Comparison of ENCODE assay signal across 10 mouse cellular contexts in the genomic region with DNA sequence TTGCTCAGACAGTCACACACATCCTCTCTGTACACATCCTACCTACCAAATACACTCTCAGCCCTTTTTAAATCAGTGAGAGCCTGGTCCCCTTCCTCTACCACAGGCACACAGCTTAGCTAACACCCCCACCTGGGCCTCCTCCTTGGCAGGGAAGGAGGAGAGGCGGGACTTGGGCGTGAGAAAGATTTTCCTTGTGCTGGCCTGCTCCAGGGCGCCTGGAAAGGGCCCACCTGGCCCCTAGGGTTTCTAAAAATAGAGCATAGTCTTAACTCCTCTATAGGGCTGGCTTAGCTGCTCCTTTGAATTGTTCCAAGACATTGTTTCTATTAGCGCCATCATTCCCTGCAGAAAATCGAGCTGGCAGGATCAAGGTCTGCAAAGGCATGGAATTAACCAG. TPM values are rescaled to one million over a fixed set of nuclear protein-coding genes. Genes with fewer than 3 reads are reported as not detected.
DNase-seq lines count a peak whose midpoint lies in the region; ATAC-seq lines count a peak whose summit lies in the region.
"Had no signal": no experiment of that assay in that cellular context is flagged by ENCODE, and none has a peak within 500 bp of the region (broad histone marks: within the 10 kb centered on the region; RNA-seq: fewer than 3 reads in every experiment).

No protein-coding gene starts in this region.

- H3K27me3 ChIP-seq in heart, embryonic 11.5 days (ENCODE audit: control insufficient read depth, insufficient read depth, low read length): peaks cover 3% of the 10 kb centered on the region; the same call in 1 of the 2 replicates
- H3K27me3 ChIP-seq in embryonic facial prominence, embryonic 15.5 days: no peaks in the 10 kb centered on the region
- H3K27me3 ChIP-seq in intestine, embryonic 15.5 days (replicated peaks): no peaks in the 10 kb centered on the region
- peaks cover 11% of the 10 kb centered on the region for H3K27me3 ChIP-seq in limb, embryonic 11.5 days (ENCODE audit: control insufficient read depth, insufficient read depth, low read length)

- no peak for DNase-seq in heart, adult 11 months
- no peak for DNase-seq in limb, embryonic 11.5 days (ENCODE audit: low spot score)
- DNase-seq in layer of hippocampus, adult 8-10 months (ENCODE audit: low spot score in 2 of 2): no peak
- no peak for DNase-seq in right cerebral cortex, adult 18-20 months
- DNase-seq in spleen, adult 12 weeks (ENCODE audit: low spot score): no peak
- DNase-seq: cerebellum, adult 11 months; thymus, adult 18-20 months had no signal

- H3K27ac ChIP-seq in heart, embryonic 11.5 days (ENCODE audit: low read depth, low read length): peak overlapping the region; percentile 22; the same call in 1 of the 2 replicates
- H3K27ac ChIP-seq in embryonic facial prominence, embryonic 15.5 days (replicated peaks): peak overlapping the region; percentile 90
- peak overlapping the region; percentile 90 for H3K27ac ChIP-seq in intestine, embryonic 15.5 days
- H3K27ac ChIP-seq in limb, embryonic 11.5 days (replicated peaks; ENCODE audit: low read depth, low read length): no peak overlapping the region; the same call in 1 of the 2 replicates

- WGBS in heart, embryonic 11.5 days (ENCODE audit: insufficient replicate concordance): 26% methylated on average over 5 of the region's 5 CpGs
- WGBS in embryonic facial prominence, embryonic 15.5 days: 7% methylated on average over 5 of the region's 5 CpGs
- WGBS in intestine, embryonic 15.5 days: 16% methylated on average over 5 of the region's 5 CpGs
- WGBS in limb, embryonic 11.5 days: 23% methylated on average over 5 of the region's 5 CpGs

- no peak overlapping the region for H3K4me3 ChIP-seq in heart, embryonic 11.5 days (ENCODE audit: low read depth, low read length)
- H3K4me3 ChIP-seq in embryonic facial prominence, embryonic 15.5 days (replicated peaks): no peak overlapping the region
- no peak overlapping the region for H3K4me3 ChIP-seq in intestine, embryonic 15.5 days (replicated peaks)
- H3K4me3 ChIP-seq in limb, embryonic 11.5 days (ENCODE audit: low read depth, low read length): no peak overlapping the region

- no peaks in the 10 kb centered on the region for H3K9me3 ChIP-seq in heart, embryonic 11.5 days (replicated peaks; ENCODE audit: control insufficient read depth, low read length)
- no peaks in the 10 kb centered on the region for H3K9me3 ChIP-seq in embryonic facial prominence, embryonic 15.5 days (replicated peaks)
- H3K9me3 ChIP-seq in intestine, embryonic 15.5 days: no peaks in the 10 kb centered on the region
- no peaks in the 10 kb centered on the region for H3K9me3 ChIP-seq in limb, embryonic 11.5 days (ENCODE audit: control insufficient read depth, low read length)

- H3K36me3 ChIP-seq in heart, embryonic 11.5 days (ENCODE audit: control insufficient read depth, insufficient read depth, low read length): no peaks in the 10 kb centered on the region
- H3K36me3 ChIP-seq in embryonic facial prominence, embryonic 15.5 days: no peaks in the 10 kb centered on the region
- H3K36me3 ChIP-seq in intestine, embryonic 15.5 days: no peaks in the 10 kb centered on the region
- H3K36me3 ChIP-seq in limb, embryonic 11.5 days (ENCODE audit: control insufficient read depth, insufficient read depth, low read length): no peaks in the 10 kb centered on the region; the same call in 1 of the 2 replicates

- H3K9ac ChIP-seq in heart, embryonic 11.5 days (ENCODE audit: low read depth, low read length): no peak overlapping the region
- H3K9ac ChIP-seq in embryonic facial prominence, embryonic 15.5 days: no peak overlapping the region
- no peak overlapping the region for H3K9ac ChIP-seq in intestine, embryonic 15.5 days
- no peak overlapping the region for H3K9ac ChIP-seq in limb, embryonic 11.5 days (ENCODE audit: low read length)

- peaks cover 27% of the 10 kb centered on the region for H3K4me1 ChIP-seq in heart, embryonic 11.5 days (ENCODE audit: control insufficient read depth, insufficient read depth, low read length)
- peaks cover 71% of the 10 kb centered on the region for H3K4me1 ChIP-seq in embryonic facial prominence, embryonic 15.5 days
- H3K4me1 ChIP-seq in intestine, embryonic 15.5 days (replicated peaks): peaks cover 48% of the 10 kb centered on the region
- H3K4me1 ChIP-seq in limb, embryonic 11.5 days (ENCODE audit: control insufficient read depth, insufficient read depth, low read length): peaks cover 16% of the 10 kb centered on the region

- no peak for ATAC-seq in heart, embryonic 11.5 days (replicated peaks; ENCODE audit: insufficient number of reproducible peaks, low FRiP score, low TSS enrichment)
- peak; percentile 81 for ATAC-seq in embryonic facial prominence, embryonic 15.5 days (ENCODE audit: insufficient number of reproducible peaks, low FRiP score, low TSS enrichment, low read depth)
- ATAC-seq in intestine, embryonic 15.5 days: peak; percentile 76
- 0 out of 2 replicates have a peak, but pooled peaks have one; percentile 32 for ATAC-seq in limb, embryonic 11.5 days (ENCODE audit: insufficient number of reproducible peaks, low FRiP score, low TSS enrichment, low read depth)

- H3K4me2 ChIP-seq in heart, embryonic 11.5 days: no peak overlapping the region
- H3K4me2 ChIP-seq in embryonic facial prominence, embryonic 15.5 days (replicated peaks): peak overlapping the region; percentile 22; the same call in 1 of the 2 replicates
- H3K4me2 ChIP-seq in intestine, embryonic 15.5 days (replicated peaks): peak overlapping the region; percentile 27; the same call in 1 of the 2 replicates
- H3K4me2 ChIP-seq in limb, embryonic 11.5 days (ENCODE audit: low read depth, severe bottlenecking): no peak overlapping the region

RNA-seq across cellular contexts. Expression of a gene that starts 35.0 kb away (rescaled TPM):
- 8.9 and 11.8 TPM in 2 replicates for polyA plus RNA-seq in heart, embryonic 11.5 days (2014; fragmentation: Nextera tagmentation; extraction: Ambion mirVana)
- polyA plus RNA-seq in embryonic facial prominence, embryonic 15.5 days (2015; fragmentation: Nextera tagmentation; extraction: Ambion mirVana): 3.6 and 4.1 TPM in 2 replicates
- polyA plus RNA-seq in intestine, embryonic 15.5 days (2015; fragmentation: Nextera tagmentation; extraction: Ambion mirVana): 16.9 and 17.4 TPM in 2 replicates
- 5.0 and 5.7 TPM in 2 replicates for polyA plus RNA-seq in limb, embryonic 11.5 days (2014; fragmentation: Nextera tagmentation; extraction: Ambion mirVana)
- 1 to 10 TPM; 3.4 to 4.5 (median 4.1) TPM for total RNA-seq in layer of hippocampus, adult 8-10 months (2022)

RNA-seq across cellular contexts. Expression of a gene that starts 35.4 kb away (rescaled TPM):
- 0.97 and 2.1 TPM in 2 replicates for polyA plus RNA-seq in heart, embryonic 11.5 days (2014; fragmentation: Nextera tagmentation; extraction: Ambion mirVana)
- polyA plus RNA-seq in embryonic facial prominence, embryonic 15.5 days (2015; fragmentation: Nextera tagmentation; extraction: Ambion mirVana): 8.3 and 8.4 TPM in 2 replicates
- polyA plus RNA-seq in intestine, embryonic 15.5 days (2015; fragmentation: Nextera tagmentation; extraction: Ambion mirVana): 3.7 and 4.2 TPM in 2 replicates
- 0.54 and 0.55 TPM in 2 replicates for polyA plus RNA-seq in limb, embryonic 11.5 days (2014; fragmentation: Nextera tagmentation; extraction: Ambion mirVana)
- total RNA-seq in layer of hippocampus, adult 8-10 months (2022): under 1 TPM; 0.14 to 0.18 (median 0.17) TPM

Comparison
In these comparisons a context has a peak if more than half of its experiments do, and no peak if none do; other contexts are left out.
1. H3K4me2 ChIP-seq: peak in embryonic facial prominence, embryonic 15.5 days (single experiment) and intestine, embryonic 15.5 days (single experiment); none in heart, embryonic 11.5 days (single experiment) and limb, embryonic 11.5 days (single experiment).